Mouse (Mus musculus) kidney, adult 11 months (tissue): ENCODE data around the gene Gm10638.

Source experiments
- DNase-seq: peaks from one replicate; pipeline ENCODE4 v3.0.0; 2022

Gene Gm10638

DNA sequence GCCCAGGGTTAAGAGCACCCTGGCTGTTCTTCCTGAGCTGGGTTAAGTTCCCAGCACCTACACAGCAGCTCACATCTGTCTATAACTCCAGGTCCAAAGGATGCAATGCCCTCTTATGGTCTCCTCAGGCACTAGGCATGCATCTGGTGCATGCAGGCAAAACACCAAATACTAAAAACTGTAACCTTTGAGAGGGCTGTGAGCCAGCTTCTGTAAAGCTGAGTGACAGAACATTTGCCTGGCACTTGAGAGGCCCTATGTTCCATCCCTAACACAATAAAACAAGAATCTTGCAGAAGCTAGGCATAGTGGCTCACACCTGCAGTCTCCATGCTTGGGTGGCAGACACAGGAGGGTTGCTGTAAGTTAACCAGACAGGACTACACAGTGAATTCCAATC, 3.9 kb upstream of the Gm10638 start:
- DNase-seq, result no peak

GRCm38 (mm10) chr8:86742605-86743345, 2.7 kb upstream of the Gm10638 start:
- no peak for DNase-seq

- no peak for DNase-seq
Observed at GRCm38 (mm10) chr8:86744313-86745220, 932 bp upstream of the Gm10638 start.

DNA sequence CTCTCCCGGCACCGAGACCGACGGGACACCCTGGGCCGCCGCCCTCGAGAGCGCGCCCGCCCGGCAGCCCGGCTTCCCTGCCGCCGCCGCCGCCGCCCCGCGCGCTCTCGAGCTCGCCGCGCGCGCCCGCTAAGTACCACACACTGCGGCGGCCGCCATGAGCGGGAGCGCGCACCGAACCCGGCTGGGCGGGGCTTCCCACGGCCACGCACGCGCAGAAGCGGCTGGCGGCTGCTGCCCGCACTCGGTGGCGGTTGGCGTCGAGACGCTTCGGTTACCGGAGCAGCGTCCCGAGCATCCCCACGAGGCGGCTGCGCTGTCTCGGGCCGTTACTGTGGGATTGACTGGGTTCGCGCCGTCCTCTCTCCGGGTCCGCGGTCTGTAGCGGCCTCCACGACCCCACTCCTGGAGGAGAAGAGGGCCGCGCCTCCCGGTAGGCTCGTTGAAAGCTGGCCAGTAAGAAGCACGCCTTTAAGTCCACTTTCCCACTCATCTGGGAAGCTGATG, 489 bp downstream of the Gm10638 start:
- peak; percentile 92 for DNase-seq

- peak; percentile 15 for DNase-seq
Observed at GRCm38 (mm10) chr8:86746511-86746910, 1.0 kb downstream of the Gm10638 start.

DNA sequence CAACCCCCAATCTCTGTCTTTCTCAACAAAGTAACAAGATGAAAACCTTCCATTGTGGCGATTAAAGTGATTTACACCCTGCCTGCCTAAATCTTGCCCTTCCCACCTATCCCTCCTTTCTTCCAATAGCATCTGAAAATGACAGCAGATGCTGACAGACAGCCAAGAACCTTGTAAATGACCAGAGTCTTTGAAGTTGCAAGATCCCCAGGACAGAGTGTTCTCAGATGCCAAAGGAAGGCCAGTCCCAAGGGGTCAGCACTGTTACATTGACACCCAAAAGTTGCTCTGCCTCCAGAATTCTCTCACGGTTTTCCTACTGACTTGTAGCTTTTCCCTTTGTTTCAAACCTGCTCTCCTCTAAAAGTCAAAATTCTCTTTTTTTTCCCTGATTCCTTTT, 4.3 kb downstream of the Gm10638 start:
- DNase-seq, result no peak

GRCm38 (mm10) chr8:86756948-86757733, 11.6 kb downstream of the Gm10638 start:
- DNase-seq, result peak; percentile 62

- no peak for DNase-seq
Observed at GRCm38 (mm10) chr8:86758651-86759050, 13.2 kb downstream of the Gm10638 start.

DNA sequence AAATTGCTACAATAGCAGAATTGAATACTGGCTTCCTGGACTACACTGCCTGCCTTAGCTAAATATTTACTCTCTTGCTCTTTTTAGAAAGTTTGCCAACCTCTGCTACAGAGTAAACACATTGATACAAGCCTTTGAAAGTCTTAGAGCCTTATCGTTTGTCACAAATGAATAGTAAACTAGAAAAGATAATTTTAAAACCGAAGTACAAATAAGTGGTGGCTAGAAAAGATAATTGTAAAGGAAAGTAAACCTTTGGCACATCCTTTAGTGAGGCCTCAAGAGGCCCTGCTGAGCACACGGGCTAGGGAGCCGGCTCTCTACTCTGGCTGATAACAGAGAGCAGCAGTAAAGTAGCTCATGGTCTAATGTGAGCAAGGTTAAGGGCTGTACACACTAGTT, 13.6 kb downstream of the Gm10638 start:
- no peak for DNase-seq

DNA sequence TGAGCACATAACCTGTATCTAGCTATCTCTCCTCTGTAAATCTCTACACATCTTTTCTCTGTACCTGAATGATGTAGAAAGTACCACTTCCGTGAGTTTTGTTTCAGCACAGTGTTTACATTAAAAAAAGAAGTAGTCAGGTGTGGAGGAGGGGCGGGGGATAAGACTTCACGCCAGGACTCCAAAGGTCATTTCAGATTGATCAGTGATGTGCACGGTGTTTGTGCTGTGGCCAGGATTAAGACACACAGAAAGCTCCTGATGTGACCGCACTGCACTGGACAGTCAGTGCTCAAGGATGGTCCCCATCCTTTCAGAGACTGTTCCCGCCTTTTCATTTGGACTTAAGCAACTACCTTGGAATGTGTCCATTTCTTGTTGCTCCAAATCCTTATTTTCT, 15.2 kb downstream of the Gm10638 start:
- no peak for DNase-seq

DNA sequence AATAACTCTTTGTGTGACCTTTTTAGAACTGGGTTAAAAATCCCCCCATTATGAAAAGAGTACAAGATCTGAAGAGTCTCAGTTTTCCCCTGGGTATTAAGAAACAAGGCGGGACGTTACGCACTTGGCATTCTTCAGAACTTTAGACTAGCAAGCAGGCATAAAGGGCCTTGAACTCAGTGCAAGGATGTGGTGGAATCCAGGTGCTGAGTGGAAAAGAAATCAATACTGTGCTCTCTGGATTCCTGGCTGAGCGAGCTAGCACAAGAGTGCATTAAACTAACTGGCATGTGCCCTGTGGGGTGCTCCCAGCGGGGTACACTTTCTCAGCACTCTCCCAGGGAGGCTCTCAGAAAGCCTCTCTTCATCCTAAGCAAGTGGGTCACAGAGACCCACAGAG, 17.3 kb downstream of the Gm10638 start:
- no peak for DNase-seq

GRCm38 (mm10) chr8:86765155-86765554, 19.7 kb downstream of the Gm10638 start:
- DNase-seq, result no peak

DNA sequence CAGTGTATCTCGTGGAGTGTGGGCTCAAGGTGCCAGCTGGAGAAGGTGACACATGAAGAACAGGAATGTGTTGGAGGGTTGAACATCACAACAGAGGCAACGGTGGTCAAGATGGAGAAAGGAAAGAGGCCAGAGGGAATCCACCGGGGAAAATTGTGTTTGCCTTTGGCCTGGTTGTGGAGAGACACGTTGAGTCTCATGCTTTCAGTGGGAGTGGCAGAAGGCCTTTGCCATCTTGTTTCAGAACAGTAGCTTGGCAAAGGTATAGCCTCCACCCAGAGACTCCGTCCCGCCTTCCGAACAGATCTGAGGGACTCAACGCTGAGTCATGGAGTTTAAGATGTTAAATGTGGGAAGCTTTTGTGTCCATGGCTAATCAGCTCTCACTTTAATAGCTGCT, 20.2 kb downstream of the Gm10638 start:
- no peak for DNase-seq

- DNase-seq, result peak; percentile 67
Observed at GRCm38 (mm10) chr8:86766548-86767211, 21.2 kb downstream of the Gm10638 start.

DNA sequence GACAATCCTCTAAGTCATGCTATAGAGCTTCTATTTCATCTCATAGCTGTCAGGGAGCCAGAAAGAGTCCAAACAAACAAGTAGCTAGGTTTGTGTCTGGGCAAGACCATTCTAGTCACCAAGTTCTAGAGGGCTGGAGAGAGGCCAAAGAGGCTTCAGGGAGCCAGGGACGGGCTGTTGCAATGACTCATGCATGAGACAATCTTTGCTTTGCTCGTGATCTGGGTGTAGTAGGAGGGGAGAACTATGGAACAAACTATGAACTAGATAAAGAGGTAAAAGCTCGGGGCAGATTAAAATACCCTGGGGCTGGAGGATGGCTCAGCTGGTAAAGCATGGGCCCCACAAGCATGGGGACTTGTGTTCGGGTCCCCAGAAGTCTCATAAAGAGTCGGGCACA, 23.0 kb downstream of the Gm10638 start:
- DNase-seq, result no peak

GRCm38 (mm10) chr8:86769945-86770715, 24.6 kb downstream of the Gm10638 start:
- peak; percentile 45 for DNase-seq

- no peak for DNase-seq
Observed at GRCm38 (mm10) chr8:86779207-86779606, 33.7 kb downstream of the Gm10638 start.

DNA sequence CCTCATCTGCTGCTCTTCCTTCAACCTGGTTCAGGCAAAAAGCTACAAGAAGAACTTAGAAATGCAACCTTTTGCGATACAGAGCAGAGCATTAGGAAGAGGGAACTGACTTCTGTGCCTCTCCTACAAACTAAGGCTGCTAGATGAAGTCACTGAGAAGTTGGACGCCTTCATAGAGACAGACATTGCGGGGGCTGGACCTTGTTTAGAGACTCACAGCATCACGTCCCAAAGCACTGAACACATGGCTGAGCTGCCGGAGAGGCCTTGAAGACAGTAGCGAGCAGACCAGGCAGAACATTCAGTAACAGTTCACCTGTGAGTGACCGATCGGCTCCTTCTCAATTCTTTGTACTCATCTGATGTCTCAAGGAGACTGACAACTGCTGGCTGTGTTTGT, 35.6 kb downstream of the Gm10638 start:
- no peak for DNase-seq

DNA sequence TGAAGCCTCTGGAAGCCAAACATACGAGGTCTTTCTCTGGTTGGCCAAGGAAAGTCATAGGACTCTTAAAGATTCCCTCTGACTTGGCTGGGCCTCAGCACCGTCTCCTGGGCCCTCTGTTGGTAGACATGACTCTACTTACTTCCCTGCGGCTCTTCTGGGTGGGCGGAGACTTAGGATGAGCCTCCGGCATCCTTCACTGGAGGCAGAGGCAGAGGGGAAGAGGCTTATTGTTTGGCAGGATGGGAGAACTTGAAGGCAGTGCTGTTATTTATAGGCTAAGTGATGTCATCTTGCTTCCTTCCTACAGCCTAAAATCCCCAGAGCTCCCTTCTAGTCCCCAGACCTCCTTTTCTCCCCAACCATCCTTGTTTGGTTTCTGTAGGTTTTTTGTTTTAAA, 41.0 kb downstream of the Gm10638 start:
- no peak for DNase-seq

- no peak for DNase-seq
Observed at GRCm38 (mm10) chr8:86787891-86788420, 42.5 kb downstream of the Gm10638 start.

GRCm38 (mm10) chr8:86789576-86789975, 44.1 kb downstream of the Gm10638 start:
- no peak for DNase-seq
